Mouse (Mus musculus): ENCODE measurements at regions not wholly inside any gene's neighbourhood (a gene's known extent, or its start where the extent isn't known, plus 50 kb on each side); places are given as distances from the start of the nearest gene placed in this dataset.

- TF ChIP-seq CTCF (IDR thresholded peaks at IDR 0.05; ENCODE audit: insufficient read depth, low read depth, low read length) (no peak), POLR2A (IDR thresholded peaks at IDR 0.05; ENCODE audit: insufficient read depth, low read depth, low read length) (no peak)
- Histone ChIP-seq H3K4me1 (ENCODE audit: control insufficient read depth, insufficient read depth, low read length) (no peaks in the 10 kb centered on the region), H3K27ac (ENCODE audit: insufficient read depth, low read depth, low read length) (no peak overlapping the region), H3K4me3 (ENCODE audit: insufficient read depth, low read depth, low read length) (no peak overlapping the region)
- 57% methylated on average over 6 of the region's 6 CpGs for WGBS
These were observed 354.1 kb upstream of the Sash1 start for GRCm38 (mm10) chr10:9239956-9240355.

GRCm38 (mm10) chr10:9231751-9232150 lies 345.9 kb upstream of the Sash1 start:
- H3K27ac ChIP-seq (ENCODE audit: insufficient read depth, low read depth, low read length) = no peak overlapping the region
- WGBS = 60% methylated on average over 3 of the region's 3 CpGs
- H3K4me1 ChIP-seq (ENCODE audit: control insufficient read depth, insufficient read depth, low read length) = no peaks in the 10 kb centered on the region
- TF ChIP-seq CTCF (IDR thresholded peaks at IDR 0.05; ENCODE audit: insufficient read depth, low read depth, low read length) (no peak), POLR2A (IDR thresholded peaks at IDR 0.05; ENCODE audit: insufficient read depth, low read depth, low read length) (no peak)
- no peak overlapping the region for H3K4me3 ChIP-seq (ENCODE audit: insufficient read depth, low read depth, low read length)

GRCm38 (mm10) chr10:9229116-9229515 lies 343.2 kb upstream of the Sash1 start:
- no peak overlapping the region for H3K4me3 ChIP-seq (ENCODE audit: insufficient read depth, low read depth, low read length)
- WGBS = 79% methylated on average over 11 of the region's 11 CpGs
- H3K4me1 ChIP-seq (ENCODE audit: control insufficient read depth, insufficient read depth, low read length) = no peaks in the 10 kb centered on the region
- TF ChIP-seq CTCF (IDR thresholded peaks at IDR 0.05; ENCODE audit: insufficient read depth, low read depth, low read length) (no peak), POLR2A (IDR thresholded peaks at IDR 0.05; ENCODE audit: insufficient read depth, low read depth, low read length) (no peak)
- no peak overlapping the region for H3K27ac ChIP-seq (ENCODE audit: insufficient read depth, low read depth, low read length)

GRCm38 (mm10) chr10:9227361-9227760 lies 341.5 kb upstream of the Sash1 start:
- WGBS = 56% methylated on average over 1 of the region's 1 CpGs
- H3K4me3 ChIP-seq (ENCODE audit: insufficient read depth, low read depth, low read length) = no peak overlapping the region
- no peaks in the 10 kb centered on the region for H3K4me1 ChIP-seq (ENCODE audit: control insufficient read depth, insufficient read depth, low read length)
- H3K27ac ChIP-seq (ENCODE audit: insufficient read depth, low read depth, low read length) = no peak overlapping the region
- no peak for TF ChIP-seq CTCF (IDR thresholded peaks at IDR 0.05; ENCODE audit: insufficient read depth, low read depth, low read length)
- TF ChIP-seq POLR2A (IDR thresholded peaks at IDR 0.05; ENCODE audit: insufficient read depth, low read depth, low read length) = no peak

GRCm38 (mm10) chr10:9210646-9211045 lies 324.8 kb upstream of the Sash1 start:
- whole genome bisulfite sequencing = 10% methylated on average over 2 of the region's 2 CpGs
- TF ChIP-seq POLR2A (IDR thresholded peaks at IDR 0.05; ENCODE audit: insufficient read depth, low read depth, low read length) = no peak
- no peak for TF ChIP-seq CTCF (IDR thresholded peaks at IDR 0.05; ENCODE audit: insufficient read depth, low read depth, low read length)
- Histone ChIP-seq H3K27ac (ENCODE audit: insufficient read depth, low read depth, low read length) (no peak overlapping the region), H3K4me1 (ENCODE audit: control insufficient read depth, insufficient read depth, low read length) (no peaks in the 10 kb centered on the region), H3K4me3 (ENCODE audit: insufficient read depth, low read depth, low read length) (no peak overlapping the region)

- TF ChIP-seq POLR2A (IDR thresholded peaks at IDR 0.05; ENCODE audit: insufficient read depth, low read depth, low read length) (no peak), CTCF (IDR thresholded peaks at IDR 0.05; ENCODE audit: insufficient read depth, low read depth, low read length) (no peak)
- WGBS = 90% methylated on average over 8 of the region's 8 CpGs
- no peak overlapping the region for H3K4me3 ChIP-seq (ENCODE audit: insufficient read depth, low read depth, low read length)
- no peak overlapping the region for H3K27ac ChIP-seq (ENCODE audit: insufficient read depth, low read depth, low read length)
- H3K4me1 ChIP-seq (ENCODE audit: control insufficient read depth, insufficient read depth, low read length) = no peaks in the 10 kb centered on the region
These were observed 318.2 kb upstream of the Sash1 start for GRCm38 (mm10) chr10:9204096-9204495.

- no peak for TF ChIP-seq CTCF (IDR thresholded peaks at IDR 0.05; ENCODE audit: insufficient read depth, low read depth, low read length)
- TF ChIP-seq POLR2A (IDR thresholded peaks at IDR 0.05; ENCODE audit: insufficient read depth, low read depth, low read length) = no peak
- Histone ChIP-seq H3K27ac (ENCODE audit: insufficient read depth, low read depth, low read length) (no peak overlapping the region), H3K4me3 (ENCODE audit: insufficient read depth, low read depth, low read length) (no peak overlapping the region), H3K4me1 (ENCODE audit: control insufficient read depth, insufficient read depth, low read length) (no peaks in the 10 kb centered on the region)
- 79% methylated on average over 6 of the region's 6 CpGs for WGBS
These were observed 317.5 kb upstream of the Sash1 start for GRCm38 (mm10) chr10:9203323-9203722.

- 55% methylated on average over 1 of the region's 1 CpGs for WGBS
- no peak overlapping the region for H3K27ac ChIP-seq (ENCODE audit: insufficient read depth, low read depth, low read length)
These were observed 317.1 kb upstream of the Sash1 start for GRCm38 (mm10) chr10:9202922-9203321.

GRCm38 (mm10) chr10:9174997-9175396 lies 289.1 kb upstream of the Sash1 start:
- H3K4me3 ChIP-seq (ENCODE audit: insufficient read depth, low read depth, low read length) = no peak overlapping the region
- H3K4me1 ChIP-seq (ENCODE audit: control insufficient read depth, insufficient read depth, low read length) = no peaks in the 10 kb centered on the region
- WGBS = 77% methylated on average over 3 of the region's 3 CpGs
- TF ChIP-seq POLR2A (IDR thresholded peaks at IDR 0.05; ENCODE audit: insufficient read depth, low read depth, low read length) = no peak
- no peak for TF ChIP-seq CTCF (IDR thresholded peaks at IDR 0.05; ENCODE audit: insufficient read depth, low read depth, low read length)
- no peak overlapping the region for H3K27ac ChIP-seq (ENCODE audit: insufficient read depth, low read depth, low read length)

More at GRCm38 (mm10) chr10:9202922-9203321, 317.1 kb upstream of the Sash1 start:
- H3K4me3 ChIP-seq (ENCODE audit: insufficient read depth, low read depth, low read length) = no peak overlapping the region
- no peaks in the 10 kb centered on the region for H3K4me1 ChIP-seq (ENCODE audit: control insufficient read depth, insufficient read depth, low read length)
- no peak for TF ChIP-seq POLR2A (IDR thresholded peaks at IDR 0.05; ENCODE audit: insufficient read depth, low read depth, low read length)
- TF ChIP-seq CTCF (IDR thresholded peaks at IDR 0.05; ENCODE audit: insufficient read depth, low read depth, low read length) = no peak

- WGBS = 93% methylated on average over 2 of the region's 2 CpGs
- Histone ChIP-seq H3K27ac (ENCODE audit: insufficient read depth, low read depth, low read length) (no peak overlapping the region), H3K4me3 (ENCODE audit: insufficient read depth, low read depth, low read length) (no peak overlapping the region), H3K4me1 (ENCODE audit: control insufficient read depth, insufficient read depth, low read length) (no peaks in the 10 kb centered on the region)
- TF ChIP-seq CTCF (IDR thresholded peaks at IDR 0.05; ENCODE audit: insufficient read depth, low read depth, low read length) (no peak), POLR2A (IDR thresholded peaks at IDR 0.05; ENCODE audit: insufficient read depth, low read depth, low read length) (no peak)
These were observed 287.6 kb upstream of the Sash1 start for GRCm38 (mm10) chr10:9173509-9173908.

All from olfactory bulb, adult 2 months (tissue).